Mouse (Mus musculus) lung, embryonic 15.5 days (tissue): ENCODE data around the gene Cyb5rl. TPM values are rescaled to one million over a fixed set of nuclear protein-coding genes. Genes with fewer than 3 reads are reported as not detected.
A peak's percentile ranks its signal among the peaks of the same experiment; 100 is the strongest.

Experiments used
- ATAC-seq: fragments of 200-750 bp; cut with Nextera tagmentation; 2 replicates; pipeline ENCODE4 v1.8.0; 2017; ENCODE audit warnings: moderate number of reproducible peaks, borderline replicate concordance; ENCODE audit not compliant: low FRiP score, low TSS enrichment; ENCODE audit errors: extremely low read depth
- H3K27ac ChIP-seq: fragments of 300-500 bp; sonication (generic); 2 replicates; pipeline ENCODE4 v1.5.1; 2015; ENCODE audit warnings: moderate library complexity, mild to moderate bottlenecking, inconsistent platforms
- H3K27me3 ChIP-seq: fragments of 300-500 bp; sonication (generic); 2 replicates; pipeline ENCODE4 v1.6.1; 2015; ENCODE audit warnings: inconsistent platforms
- H3K36me3 ChIP-seq: fragments of 300-500 bp; sonication (generic); 2 replicates; pipeline ENCODE4 v1.6.1; 2015; ENCODE audit warnings: inconsistent platforms
- H3K4me1 ChIP-seq: fragments of 300-500 bp; sonication (generic); 2 replicates; pipeline ENCODE4 v1.6.1; 2015; ENCODE audit warnings: inconsistent platforms
- H3K4me2 ChIP-seq: fragments of 300-500 bp; sonication (generic); 2 replicates; pipeline ENCODE4 v1.6.1; 2015; ENCODE audit warnings: inconsistent platforms, mild to moderate bottlenecking, moderate library complexity
- H3K4me3 ChIP-seq: fragments of 300-500 bp; sonication (generic); 2 replicates; pipeline ENCODE4 v1.5.1; 2015; ENCODE audit warnings: mild to moderate bottlenecking, inconsistent platforms
- H3K9ac ChIP-seq: fragments of 300-500 bp; sonication (generic); 2 replicates; pipeline ENCODE4 v1.6.1; 2015; ENCODE audit warnings: inconsistent platforms
- H3K9me3 ChIP-seq: fragments of 300-500 bp; sonication (generic); 2 replicates; pipeline ENCODE4 v1.6.1; 2016; ENCODE audit warnings: inconsistent platforms
- WGBS: fragments of 180-500 bp; shearing (Covaris S2); methylation state at CpG from one replicate; pipeline ENCODE4 v1.1.7; 2015; 5-methylcytosine and 5-hydroxymethylcytosine counted together
- polyA plus RNA-seq: library from polyadenylated mRNA; unstranded; fragments of >200 nt; fragmentation: Nextera tagmentation; extraction: Ambion mirVana; gene quantifications from 2 replicates; pipeline ENCODE4 v1.2.1, GENCODE M21; 2015

Cyb5rl gene
- polyA plus RNA-seq, 1 experiment from 2014 or later: 6.1 TPM

DNA sequence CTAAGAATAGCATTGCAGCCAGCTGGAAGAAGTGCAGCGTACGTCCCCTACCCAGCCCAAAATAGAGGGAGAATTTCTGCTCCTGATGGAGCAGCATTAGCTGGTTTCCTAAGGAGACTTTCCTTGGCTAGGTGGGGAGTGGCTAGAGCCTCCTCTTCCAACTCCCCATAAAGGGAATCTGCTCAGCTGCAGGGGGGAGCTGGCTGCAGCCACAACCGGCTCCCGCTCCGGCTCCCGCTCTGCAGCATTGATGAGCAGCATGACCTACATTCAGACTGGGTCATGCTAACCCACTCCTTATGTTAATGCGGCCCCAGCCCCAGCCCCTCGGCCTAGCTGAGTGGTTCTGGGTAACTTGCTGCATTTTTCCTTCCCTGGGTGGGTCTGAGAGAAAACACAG, 27.5 kb upstream of the Cyb5rl start:
- Histone ChIP-seq H3K27ac (no peak overlapping the region), H3K4me3 (no peak overlapping the region), H3K4me1 (no peaks in the 10 kb centered on the region), H3K9me3 (no peaks in the 10 kb centered on the region), H3K36me3 (peaks cover 72% of the 10 kb centered on the region), H3K4me2 (no peak overlapping the region), H3K27me3 (no peaks in the 10 kb centered on the region), H3K9ac (no peak overlapping the region)
- WGBS: 87% methylated on average over 8 of the region's 8 CpGs
- ATAC-seq: no peak

DNA sequence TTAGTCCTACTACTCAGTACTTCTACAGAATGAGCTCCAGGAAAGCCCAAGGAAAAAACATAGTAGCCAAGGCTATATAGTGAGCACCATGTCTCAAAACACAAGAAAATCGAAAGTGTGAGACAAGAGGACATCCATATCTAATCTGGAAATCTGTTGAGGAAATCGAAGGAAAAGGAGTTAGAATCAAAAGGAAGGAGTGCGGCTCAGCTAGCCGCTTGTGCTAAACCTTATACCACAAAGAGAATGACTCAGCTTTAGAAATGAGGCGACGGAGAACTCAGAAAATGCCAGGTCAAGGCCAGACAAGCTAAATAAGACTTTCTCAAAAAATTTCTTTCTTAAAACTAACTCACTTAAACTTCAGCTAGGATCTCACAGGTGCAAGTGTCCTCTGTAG, 24.5 kb upstream of the Cyb5rl start:
- Histone ChIP-seq H3K27me3 (no peaks in the 10 kb centered on the region), H3K4me1 (no peaks in the 10 kb centered on the region), H3K4me3 (no peak overlapping the region), H3K9ac (no peak overlapping the region), H3K36me3 (peaks cover 80% of the 10 kb centered on the region), H3K4me2 (no peak overlapping the region), H3K27ac (no peak overlapping the region), H3K9me3 (no peaks in the 10 kb centered on the region)
- ATAC-seq: no peak
- 85% methylated on average over 6 of the region's 6 CpGs for WGBS

DNA sequence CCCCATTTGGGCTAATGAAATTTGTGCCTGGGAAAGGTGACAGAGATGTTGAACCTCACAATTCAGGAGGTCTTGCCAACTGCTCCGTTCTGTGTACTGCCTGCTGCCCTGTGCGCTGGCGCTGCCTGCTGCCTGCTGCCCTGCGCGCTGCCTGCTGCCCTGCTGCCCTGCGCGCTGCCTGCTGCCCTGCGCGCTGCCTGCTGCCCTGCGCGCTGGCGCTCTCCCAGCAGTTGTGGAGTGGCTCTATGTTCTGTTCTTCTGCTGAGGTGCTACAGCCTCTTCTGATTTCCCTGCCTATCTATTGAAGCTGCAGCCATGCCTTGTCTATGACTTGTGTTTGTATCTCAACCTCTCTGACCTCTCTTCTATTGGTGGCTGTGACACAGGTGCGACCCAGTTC, 21.6 kb upstream of the Cyb5rl start:
- H3K27ac ChIP-seq: no peak overlapping the region
- no peaks in the 10 kb centered on the region for H3K4me1 ChIP-seq
- no peak overlapping the region for H3K4me3 ChIP-seq
- H3K9me3 ChIP-seq: no peaks in the 10 kb centered on the region
- no peaks in the 10 kb centered on the region for H3K27me3 ChIP-seq
- WGBS: 94% methylated on average over 13 of the region's 13 CpGs
- H3K9ac ChIP-seq: no peak overlapping the region
- H3K36me3 ChIP-seq: peaks cover 74% of the 10 kb centered on the region
- ATAC-seq: no peak
- H3K4me2 ChIP-seq: no peak overlapping the region

- Histone ChIP-seq H3K27ac (no peak overlapping the region), H3K4me1 (no peaks in the 10 kb centered on the region), H3K9me3 (no peaks in the 10 kb centered on the region), H3K27me3 (no peaks in the 10 kb centered on the region), H3K9ac (no peak overlapping the region), H3K4me2 (no peak overlapping the region), H3K36me3 (peaks cover 52% of the 10 kb centered on the region), H3K4me3 (no peak overlapping the region)
- ATAC-seq: no peak
- WGBS: 78% methylated on average over 5 of the region's 5 CpGs
Observed at GRCm38 (mm10) chr4:107047806-107048205, 19.0 kb upstream of the Cyb5rl start.

- WGBS: 82% methylated on average over 11 of the region's 11 CpGs
- no peak overlapping the region for H3K4me2 ChIP-seq
- no peaks in the 10 kb centered on the region for H3K9me3 ChIP-seq
- H3K4me3 ChIP-seq: no peak overlapping the region
- ATAC-seq: no peak
- no peak overlapping the region for H3K9ac ChIP-seq
- H3K4me1 ChIP-seq: no peaks in the 10 kb centered on the region
- peaks cover 48% of the 10 kb centered on the region for H3K36me3 ChIP-seq
- H3K27ac ChIP-seq: no peak overlapping the region
- H3K27me3 ChIP-seq: no peaks in the 10 kb centered on the region
Observed at GRCm38 (mm10) chr4:107048568-107049162, 18.1 kb upstream of the Cyb5rl start.

GRCm38 (mm10) chr4:107051889-107052288, 14.9 kb upstream of the Cyb5rl start:
- no peak overlapping the region for H3K4me3 ChIP-seq
- 50% methylated on average over 4 of the region's 4 CpGs for WGBS
- no peaks in the 10 kb centered on the region for H3K9me3 ChIP-seq
- H3K4me1 ChIP-seq: no peaks in the 10 kb centered on the region
- no peak overlapping the region for H3K4me2 ChIP-seq
- no peak for ATAC-seq
- no peaks in the 10 kb centered on the region for H3K27me3 ChIP-seq
- peaks cover 30% of the 10 kb centered on the region for H3K36me3 ChIP-seq
- no peak overlapping the region for H3K9ac ChIP-seq
- no peak overlapping the region for H3K27ac ChIP-seq

DNA sequence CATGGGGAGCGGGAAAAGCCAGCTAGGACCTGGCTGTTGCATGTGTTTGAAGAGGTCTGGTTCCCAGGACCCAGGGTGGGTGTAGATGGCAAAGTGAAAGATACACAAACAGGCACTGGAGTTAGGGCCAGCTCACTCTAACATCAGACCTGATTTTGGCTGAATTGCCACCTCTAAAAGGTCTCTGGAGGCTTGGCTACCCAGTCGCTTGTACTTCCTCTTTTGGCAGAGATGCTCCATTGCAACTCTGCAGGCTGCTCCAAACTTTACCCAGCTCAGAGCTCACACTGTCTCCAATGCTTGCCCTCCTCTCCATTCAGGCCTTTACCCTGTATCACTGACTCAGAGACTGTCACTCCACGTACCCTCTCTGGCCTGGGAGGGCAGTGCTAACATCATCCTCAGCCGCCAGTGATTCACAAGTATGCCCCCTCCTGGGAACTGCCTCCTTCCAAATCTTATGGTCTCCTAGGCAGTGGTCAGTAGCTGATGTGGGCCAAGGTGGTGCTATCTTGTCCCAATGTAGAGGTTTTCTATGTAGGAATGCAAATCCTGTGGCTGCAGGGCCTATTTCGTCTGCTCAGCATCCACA, 13.7 kb upstream of the Cyb5rl start:
- Histone ChIP-seq H3K4me1 (no peaks in the 10 kb centered on the region), H3K36me3 (peaks cover 29% of the 10 kb centered on the region), H3K9ac (no peak overlapping the region), H3K27me3 (no peaks in the 10 kb centered on the region), H3K9me3 (no peaks in the 10 kb centered on the region), H3K4me3 (no peak overlapping the region), H3K27ac (no peak overlapping the region), H3K4me2 (no peak overlapping the region)
- 43% methylated on average over 5 of the region's 5 CpGs for WGBS
- ATAC-seq: no peak

GRCm38 (mm10) chr4:107056088-107056487, 10.7 kb upstream of the Cyb5rl start:
- Histone ChIP-seq H3K9ac (no peak overlapping the region), H3K4me3 (no peak overlapping the region), H3K4me1 (no peaks in the 10 kb centered on the region), H3K36me3 (peaks cover 49% of the 10 kb centered on the region), H3K27ac (0 out of 2 replicates have a peak overlapping the region, but pooled peaks have one; percentile 10), H3K9me3 (no peaks in the 10 kb centered on the region), H3K4me2 (no peak overlapping the region), H3K27me3 (no peaks in the 10 kb centered on the region)
- no peak for ATAC-seq
- 68% methylated on average over 3 of the region's 3 CpGs for WGBS

- Histone ChIP-seq H3K4me2 (no peak overlapping the region), H3K4me3 (no peak overlapping the region), H3K4me1 (no peaks in the 10 kb centered on the region), H3K9ac (no peak overlapping the region), H3K36me3 (peaks cover 68% of the 10 kb centered on the region), H3K27ac (no peak overlapping the region), H3K27me3 (no peaks in the 10 kb centered on the region), H3K9me3 (no peaks in the 10 kb centered on the region)
- WGBS: 85% methylated on average over 5 of the region's 5 CpGs
- ATAC-seq: no peak
Observed at GRCm38 (mm10) chr4:107058346-107058745, 8.4 kb upstream of the Cyb5rl start.

- Histone ChIP-seq H3K4me3 (no peak overlapping the region), H3K4me2 (no peak overlapping the region), H3K27me3 (no peaks in the 10 kb centered on the region), H3K9ac (no peak overlapping the region), H3K27ac (no peak overlapping the region), H3K4me1 (no peaks in the 10 kb centered on the region), H3K36me3 (peaks cover 72% of the 10 kb centered on the region), H3K9me3 (no peaks in the 10 kb centered on the region)
- WGBS: 76% methylated on average over 6 of the region's 6 CpGs
- ATAC-seq: no peak
Observed at GRCm38 (mm10) chr4:107058781-107059180, 8.0 kb upstream of the Cyb5rl start.

GRCm38 (mm10) chr4:107061560-107061959, 5.2 kb upstream of the Cyb5rl start:
- no peak for ATAC-seq
- H3K4me3 ChIP-seq: no peak overlapping the region
- WGBS: 82% methylated on average over 4 of the region's 4 CpGs
- no peak overlapping the region for H3K4me2 ChIP-seq
- H3K36me3 ChIP-seq: peaks cover 70% of the 10 kb centered on the region
- no peaks in the 10 kb centered on the region for H3K27me3 ChIP-seq
- no peak overlapping the region for H3K9ac ChIP-seq
- H3K9me3 ChIP-seq: no peaks in the 10 kb centered on the region
- H3K4me1 ChIP-seq: peaks cover 10% of the 10 kb centered on the region
- no peak overlapping the region for H3K27ac ChIP-seq

GRCm38 (mm10) chr4:107063214-107063613, 3.6 kb upstream of the Cyb5rl start:
- Histone ChIP-seq H3K9ac (no peak overlapping the region), H3K4me3 (no peak overlapping the region), H3K27ac (no peak overlapping the region), H3K4me2 (no peak overlapping the region), H3K27me3 (no peaks in the 10 kb centered on the region), H3K4me1 (peaks cover 16% of the 10 kb centered on the region), H3K36me3 (peaks cover 57% of the 10 kb centered on the region), H3K9me3 (no peaks in the 10 kb centered on the region)
- WGBS: 88% methylated on average over 3 of the region's 3 CpGs
- ATAC-seq: no peak
